Mouse (Mus musculus) layer of hippocampus, adult 18-20 months (tissue): Measurements from ENCODE around the gene Tgm5. TPM values are rescaled to one million over a fixed set of nuclear protein-coding genes. Genes with fewer than 3 reads are reported as not detected.

Source experiments
- total RNA-seq, 2 experiments: library from RNA; stranded (reverse); gene quantifications; 2 replicates each; pipeline ENCODE4 v1.2.3; 2021

Tgm5 gene
- total RNA-seq, 2 experiments from 2014 or later = not detected

Other genes starting within 250 kb of the Tgm5 start
- 10 to 100 TPM; 23.5 to 24.8 TPM for gene Cdan1, start 235.7 kb downstream of the Tgm5 start, total RNA-seq
- 10 to 100 TPM; 71.5 to 73.2 TPM for gene Ttbk2, start 235.2 kb downstream of the Tgm5 start, total RNA-seq
- 10 to 100 TPM; 40.2 to 44.3 TPM for gene Ubr1, start 115.1 kb downstream of the Tgm5 start, total RNA-seq
- gene Tmem62, start 108.8 kb downstream of the Tgm5 start, total RNA-seq = 10 to 100 TPM; 22.0 to 23.1 TPM
- 10 to 100 TPM; 57.6 to 64.0 TPM for gene Ccndbp1, start 77.4 kb downstream of the Tgm5 start, total RNA-seq
- not detected for gene Epb42, start 48.8 kb downstream of the Tgm5 start, total RNA-seq
- gene Tgm7, start 24.0 kb upstream of the Tgm5 start, total RNA-seq = under 1 TPM; 0.20 TPM
- 10 to 100 TPM; 20.2 to 21.1 TPM for gene Adal, start 54.6 kb upstream of the Tgm5 start, total RNA-seq
- 1 to 10 TPM; 6.3 to 6.9 TPM for gene Lcmt2, start 54.8 kb upstream of the Tgm5 start, total RNA-seq
- 10 to 100 TPM; 37.1 to 37.4 TPM for gene Tubgcp4, start 84.8 kb upstream of the Tgm5 start, total RNA-seq
- 1 to 10 TPM; 6.5 to 7.0 TPM for gene Zscan29, start 85.3 kb upstream of the Tgm5 start, total RNA-seq
- gene Trp53bp1, start 185.6 kb upstream of the Tgm5 start, total RNA-seq = 100 to 1,000 TPM; 128 to 144 TPM
- 100 to 1,000 TPM; 595 to 602 TPM for gene Map1a, start 203.8 kb upstream of the Tgm5 start, total RNA-seq